Mouse (Mus musculus): ENCODE measurements at regions not wholly inside any gene's neighbourhood (a gene's known extent, or its start where the extent isn't known, plus 50 kb on each side); places are given as distances from the start of the nearest gene placed in this dataset.

DNA sequence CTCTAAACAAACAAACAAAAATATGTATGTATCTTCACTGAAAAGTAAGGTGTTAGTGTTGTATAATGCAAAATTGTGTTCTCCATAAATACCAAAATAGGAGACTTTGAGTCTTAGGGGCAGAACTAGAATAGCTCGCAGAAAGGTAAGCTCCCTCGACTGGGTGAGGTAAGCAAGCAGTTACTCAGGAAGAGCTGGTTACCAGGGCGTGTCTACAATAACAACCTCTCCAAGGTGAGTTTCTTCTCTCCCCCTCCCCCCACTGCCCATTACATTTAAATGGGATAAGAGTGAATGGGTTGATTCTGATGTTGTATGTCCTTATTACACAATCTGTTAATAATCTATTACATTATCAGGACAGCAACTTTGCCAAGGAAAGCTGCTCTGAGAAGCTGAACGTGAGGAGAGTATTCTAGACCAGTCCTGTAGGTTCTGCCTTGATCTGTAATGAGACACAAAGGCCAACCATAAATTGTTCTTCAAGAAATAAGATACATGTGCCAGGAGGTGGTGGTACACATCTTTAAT is 125.2 kb upstream of the Zfand5 start:
- no peak for DNase-seq

- peak; percentile 16 for DNase-seq
These were observed 127.3 kb upstream of the Zfand5 start for GRCm38 (mm10) chr19:21144659-21145283.

DNA sequence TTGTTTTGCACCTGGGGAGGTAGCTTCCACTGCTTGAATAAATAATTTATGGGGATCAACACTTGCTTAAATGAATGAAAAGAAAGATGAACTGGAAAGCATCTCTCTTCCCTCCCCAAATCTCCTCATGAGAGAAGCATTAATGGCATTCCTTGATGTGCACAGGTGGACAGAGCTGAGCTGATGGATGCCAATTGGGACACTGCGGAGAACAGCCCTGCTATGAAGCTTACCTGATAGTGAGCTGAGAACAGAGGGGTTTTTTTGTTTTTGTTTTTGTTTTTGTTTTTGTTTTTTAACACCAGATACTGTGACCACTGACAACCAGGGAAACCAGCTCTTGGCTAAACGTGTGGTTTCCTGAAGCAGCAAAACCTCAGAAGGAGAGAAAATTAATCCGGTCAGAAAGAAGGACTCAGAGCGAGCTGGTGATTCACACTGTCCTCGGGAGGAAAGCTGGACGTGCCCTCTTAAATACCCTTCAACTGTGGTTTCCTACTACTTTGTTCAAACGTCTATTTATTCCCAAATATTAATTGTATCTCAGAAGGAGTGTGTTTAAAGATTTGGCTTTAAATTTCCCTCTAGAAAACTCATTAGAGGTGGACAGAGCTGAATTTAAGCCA is 128.0 kb upstream of the Zfand5 start:
- DNase-seq: no peak

DNA sequence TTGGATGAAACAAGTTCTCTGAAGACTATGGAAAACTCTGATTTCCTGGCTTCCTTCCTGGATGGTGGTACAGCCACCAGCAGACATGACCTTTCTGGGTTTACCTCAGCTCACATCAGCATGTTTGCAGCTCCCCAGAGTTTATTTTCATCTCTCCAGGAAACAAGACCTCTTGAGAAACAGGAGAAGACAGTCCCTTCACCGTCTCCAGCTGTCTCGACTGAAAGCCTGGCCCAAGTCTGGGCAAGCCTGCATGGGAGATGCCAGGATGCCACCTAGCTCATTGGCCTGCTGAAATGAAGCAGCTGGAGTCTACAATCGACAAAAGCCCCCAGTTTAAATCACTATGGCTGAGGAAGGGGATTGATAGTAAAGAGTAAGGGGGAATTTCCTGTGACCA is 131.6 kb upstream of the Zfand5 start:
- DNase-seq: no peak

- DNase-seq: no peak
These were observed 133.0 kb upstream of the Zfand5 start for GRCm38 (mm10) chr19:21138998-21139495.

DNA sequence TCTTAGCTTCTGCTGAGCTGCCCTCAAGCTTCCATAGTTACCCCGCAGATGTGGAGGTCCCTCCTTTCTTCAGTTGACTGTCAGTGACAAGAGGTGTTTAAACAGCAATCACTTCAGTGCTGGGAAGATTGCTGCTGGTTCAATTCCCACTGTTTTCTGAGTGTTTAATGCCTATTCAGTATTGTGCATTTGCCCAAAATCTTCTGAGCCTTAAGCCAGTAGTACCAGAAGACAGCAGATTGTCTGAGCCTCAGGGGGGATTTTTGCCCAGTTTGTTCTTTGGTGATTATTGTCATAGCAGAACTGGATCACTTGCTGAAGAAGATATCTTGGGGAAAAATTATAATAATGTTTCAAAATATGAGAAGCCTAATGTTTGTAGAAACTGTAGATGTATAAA is 135.3 kb upstream of the Zfand5 start:
- DNase-seq: no peak

DNA sequence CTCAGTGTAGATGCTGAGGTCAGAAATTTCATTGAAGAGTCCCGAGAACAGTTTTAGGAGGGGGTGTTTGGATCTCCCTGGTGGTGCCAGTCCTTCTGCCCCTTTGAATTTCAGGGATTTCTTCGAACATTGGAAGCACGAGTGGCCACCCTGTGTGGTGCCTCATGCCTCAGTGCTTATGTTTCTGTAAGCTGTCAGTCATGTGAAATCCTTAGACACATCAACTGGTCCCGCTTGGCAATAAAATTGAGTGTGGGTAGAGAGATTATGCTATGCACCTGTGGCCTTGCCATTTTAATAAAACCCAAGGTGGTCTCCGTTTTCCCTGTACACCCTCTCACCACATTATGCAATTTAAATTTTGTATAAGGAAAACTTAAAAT is 136.1 kb upstream of the Zfand5 start:
- DNase-seq: no peak

- no peak for DNase-seq
These were observed 136.6 kb upstream of the Zfand5 start for GRCm38 (mm10) chr19:21135297-21135997.

DNA sequence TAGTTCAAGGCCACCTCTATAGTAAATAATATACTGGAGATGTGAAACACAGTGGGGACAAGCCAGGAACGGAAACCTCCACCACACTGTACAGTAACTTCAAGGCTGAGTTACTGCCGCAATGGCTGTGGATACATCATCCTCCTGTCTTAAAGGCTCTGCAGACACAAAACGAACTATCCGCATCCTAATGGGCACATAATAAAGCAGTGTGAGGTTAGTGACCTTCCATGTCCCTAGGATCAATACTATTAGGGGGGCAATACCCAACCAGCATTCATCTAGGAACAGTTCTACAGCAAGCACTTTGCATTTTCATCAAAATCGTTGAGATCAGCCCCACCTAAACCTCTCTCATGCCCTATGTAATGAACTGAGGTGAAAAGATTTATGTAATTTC is 142.4 kb upstream of the Zfand5 start:
- DNase-seq: no peak

GRCm38 (mm10) chr19:21127079-21127745 is 144.9 kb upstream of the Zfand5 start:
- no peak for DNase-seq

- DNase-seq: no peak
These were observed 145.4 kb upstream of the Zfand5 start for GRCm38 (mm10) chr19:21126670-21127069.

DNA sequence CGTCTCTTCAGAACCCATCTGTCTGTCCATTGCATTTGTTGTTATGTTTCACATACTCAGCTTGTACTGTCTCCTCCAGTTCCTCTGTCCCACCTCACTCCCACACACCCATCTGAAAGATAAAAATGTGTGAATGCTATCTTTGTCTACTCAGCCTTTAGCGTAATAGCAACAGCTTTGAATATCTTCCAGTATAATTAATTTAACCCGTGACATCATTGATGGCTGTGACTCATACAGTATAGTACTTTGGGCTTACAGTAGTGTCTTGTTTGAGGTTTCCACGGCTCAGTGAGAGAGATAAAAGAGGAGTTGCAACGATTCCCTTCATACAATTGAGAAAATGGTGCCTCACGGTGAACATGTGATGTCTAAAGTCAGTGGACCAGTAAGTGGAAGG is 152.6 kb upstream of the Zfand5 start:
- no peak for DNase-seq

GRCm38 (mm10) chr19:21118782-21119181 is 153.3 kb upstream of the Zfand5 start:
- no peak for DNase-seq

DNA sequence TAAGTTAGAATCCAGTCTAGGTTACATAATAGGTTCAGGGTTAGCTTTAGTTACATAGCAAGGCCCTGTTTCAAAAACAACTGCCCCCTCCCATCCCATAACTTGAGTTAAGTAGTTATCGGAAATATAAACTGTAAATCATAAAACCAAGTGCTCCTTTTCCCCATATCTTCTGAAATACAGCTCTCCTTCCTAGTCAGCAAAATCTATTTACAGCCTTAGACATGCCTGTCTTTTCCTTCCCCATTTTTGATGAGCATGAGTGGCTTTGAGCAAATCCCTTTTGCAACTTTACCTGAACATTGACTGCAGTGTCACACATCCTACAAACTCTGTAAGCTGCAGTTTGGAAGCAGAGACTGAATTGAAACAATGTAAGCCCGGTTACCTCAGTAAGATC is 156.4 kb upstream of the Zfand5 start:
- no peak for DNase-seq

- no peak for DNase-seq
These were observed 157.8 kb upstream of the Tmc1 start for GRCm38 (mm10) chr19:21111836-21112235.

- no peak for DNase-seq
These were observed 154.3 kb upstream of the Tmc1 start for GRCm38 (mm10) chr19:21108311-21108710.

DNA sequence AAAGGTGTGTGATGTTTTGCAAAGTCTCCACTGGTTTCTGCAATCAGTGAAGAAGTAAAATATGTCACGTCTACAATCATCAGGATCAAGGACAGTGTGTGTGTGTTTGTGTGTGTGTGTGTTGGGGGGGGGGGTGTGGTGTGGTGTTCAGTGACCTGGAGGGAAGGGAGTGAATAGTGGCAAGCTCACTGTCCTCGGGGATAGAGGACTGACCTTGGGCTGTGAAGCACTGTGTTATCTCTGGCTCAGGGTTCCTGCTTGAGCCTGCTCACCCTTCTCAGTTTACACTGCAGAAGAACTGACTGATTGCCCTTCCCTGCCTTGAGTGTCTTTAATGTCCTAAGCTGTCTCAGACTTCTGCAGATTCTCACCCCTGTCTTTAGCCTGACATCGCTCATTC is 153.7 kb upstream of the Tmc1 start:
- no peak for DNase-seq

GRCm38 (mm10) chr19:21107275-21107674 is 153.3 kb upstream of the Tmc1 start:
- DNase-seq: no peak

DNA sequence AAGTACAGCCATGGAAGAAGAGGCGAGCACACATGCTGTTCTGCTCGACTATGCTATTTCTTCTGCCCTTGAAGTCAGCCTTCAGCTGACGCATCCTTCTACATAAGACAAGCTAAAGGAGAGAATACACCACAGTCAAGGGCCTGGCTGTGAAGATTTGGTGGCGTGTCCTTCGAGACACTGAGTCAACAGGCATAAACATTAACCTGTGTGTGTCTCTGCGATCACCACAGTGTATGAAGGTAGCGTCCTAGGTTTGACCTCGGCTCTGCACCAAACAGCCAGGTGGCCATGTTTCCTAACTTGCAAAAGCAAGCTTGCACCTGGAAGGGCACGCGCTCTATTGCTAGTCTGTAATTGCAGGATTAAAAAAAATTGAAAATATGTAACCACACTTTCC is 152.8 kb upstream of the Tmc1 start:
- DNase-seq: no peak

GRCm38 (mm10) chr19:21106241-21106669 is 152.3 kb upstream of the Tmc1 start:
- peak; percentile 61 for DNase-seq

DNA sequence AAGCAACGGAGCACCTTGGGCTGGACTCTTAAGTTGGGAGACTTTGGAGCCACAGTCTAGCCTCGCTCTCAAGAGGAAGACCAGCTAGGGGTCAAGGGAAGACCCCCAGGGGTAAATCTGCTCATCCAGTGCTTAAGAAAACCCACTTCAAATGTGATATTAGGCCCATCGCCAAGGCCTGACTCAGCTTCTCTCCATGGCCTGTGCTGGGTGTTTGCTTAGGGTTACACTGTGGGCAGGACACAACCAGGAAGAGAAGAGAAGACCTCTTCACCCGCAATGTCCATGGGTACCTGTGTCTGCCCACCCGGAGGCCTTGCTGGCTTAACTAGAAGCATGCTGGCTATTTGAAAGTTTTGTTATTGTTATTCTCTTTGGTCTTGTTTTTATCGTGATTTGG is 151.0 kb upstream of the Tmc1 start:
- DNase-seq: peak; percentile 45

DNA sequence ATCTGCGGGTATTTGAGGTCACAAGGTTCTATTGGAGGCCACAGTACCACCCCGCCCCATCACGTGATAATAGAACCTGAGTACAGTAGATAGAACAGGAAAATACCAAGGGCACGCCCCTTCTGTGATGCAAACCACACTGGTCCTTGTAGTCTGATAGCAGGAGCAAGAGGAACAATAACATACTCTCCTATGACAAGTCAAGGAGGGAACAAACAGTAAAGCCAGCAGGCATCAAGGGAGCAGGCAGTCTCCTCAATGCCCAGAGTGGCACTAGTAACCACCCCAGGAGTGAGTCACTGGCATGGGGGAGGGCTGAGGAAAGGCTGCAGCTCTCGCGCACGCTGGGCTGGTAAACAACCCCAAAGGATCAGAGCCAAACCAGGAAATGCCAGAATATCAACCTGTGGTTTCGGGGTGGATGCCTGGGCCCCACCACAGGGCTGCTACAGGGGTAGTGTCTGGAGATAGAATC is 150.5 kb upstream of the Tmc1 start:
- peak; percentile 78 for DNase-seq

Measured in adrenal gland, postnatal 25 days (tissue).